Mouse (Mus musculus): ENCODE results near the gene Sgms2. TPM values are rescaled to one million over a fixed set of nuclear protein-coding genes. Genes with fewer than 3 reads are reported as not detected.

Gene Sgms2
- polyA plus RNA-seq, 1 experiment = 0.44 TPM

DNA sequence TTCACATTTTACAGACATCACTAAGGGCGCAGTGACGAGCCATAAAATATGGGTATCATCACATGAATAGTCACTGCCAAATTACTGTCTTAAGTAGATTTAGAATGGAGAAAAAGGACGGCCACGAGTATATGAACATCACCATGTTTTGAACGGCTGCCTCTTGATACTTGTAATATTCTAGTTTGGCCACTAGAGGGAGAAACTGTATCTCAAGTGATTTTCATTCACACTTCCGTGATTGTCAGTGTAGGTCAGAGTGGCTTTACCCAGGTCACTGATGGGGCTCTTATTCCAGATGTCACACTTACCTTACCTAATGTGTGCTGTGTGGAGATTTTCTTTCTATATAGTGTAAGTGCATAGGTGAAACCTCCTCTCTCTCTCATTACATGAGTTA, 191.3 kb downstream of the Sgms2 start:
- Histone ChIP-seq H3K4me3 (ENCODE audit: control insufficient read depth, insufficient read depth, low read length) (no peak overlapping the region), H3K4me1 (replicated peaks; ENCODE audit: control insufficient read depth, insufficient read depth, low read length) (peaks cover 5% of the 10 kb centered on the region), H3K27ac (ENCODE audit: control insufficient read depth, insufficient read depth, low read length) (no peak overlapping the region), H3K27me3 (ENCODE audit: control insufficient read depth, insufficient read depth, low read length) (no peaks in the 10 kb centered on the region), H3K36me3 (ENCODE audit: control insufficient read depth, insufficient read depth, low read length) (no peaks in the 10 kb centered on the region)
- no peak for TF ChIP-seq CTCF (IDR thresholded peaks at IDR 0.05; ENCODE audit: borderline replicate concordance, control insufficient read depth, extremely low read depth, insufficient read depth, low read length, poor library complexity)
- no peak for TF ChIP-seq POLR2A (IDR thresholded peaks at IDR 0.05; ENCODE audit: control insufficient read depth, extremely low read depth, insufficient read depth, low read length, poor library complexity)
- DNase-seq = no peak
- WGBS = 11% methylated on average over 6 of the region's 6 CpGs

DNA sequence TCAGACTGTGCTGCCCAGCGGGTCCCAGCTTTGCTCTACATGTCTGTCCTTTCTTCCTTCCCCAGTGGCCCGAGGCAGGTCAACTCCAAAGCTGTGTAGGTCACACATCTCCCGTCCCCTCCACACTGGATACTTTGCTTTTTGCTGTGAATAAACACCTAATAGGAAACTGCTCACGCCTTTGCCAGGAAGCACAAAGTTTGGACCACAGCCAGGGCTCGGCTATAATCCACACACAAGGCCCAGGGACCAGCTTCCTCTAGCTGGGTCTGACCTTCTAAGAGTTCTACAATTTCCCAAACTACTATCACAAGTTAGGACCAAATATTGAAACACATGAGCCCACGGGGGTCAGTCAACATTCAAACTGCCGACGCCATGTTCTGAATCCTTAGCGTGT, 192.1 kb downstream of the Sgms2 start:
- peaks cover 5% of the 10 kb centered on the region for H3K4me1 ChIP-seq (replicated peaks; ENCODE audit: control insufficient read depth, insufficient read depth, low read length)
- no peak overlapping the region for H3K4me3 ChIP-seq (ENCODE audit: control insufficient read depth, insufficient read depth, low read length)
- WGBS = 93% methylated on average over 9 of the region's 9 CpGs
- H3K27me3 ChIP-seq (ENCODE audit: control insufficient read depth, insufficient read depth, low read length) = no peaks in the 10 kb centered on the region
- TF ChIP-seq POLR2A (IDR thresholded peaks at IDR 0.05; ENCODE audit: control insufficient read depth, extremely low read depth, insufficient read depth, low read length, poor library complexity) (no peak), CTCF (IDR thresholded peaks at IDR 0.05; ENCODE audit: borderline replicate concordance, control insufficient read depth, extremely low read depth, insufficient read depth, low read length, poor library complexity) (no peak)
- no peak for DNase-seq
- no peak overlapping the region for H3K27ac ChIP-seq (ENCODE audit: control insufficient read depth, insufficient read depth, low read length)
- no peaks in the 10 kb centered on the region for H3K36me3 ChIP-seq (ENCODE audit: control insufficient read depth, insufficient read depth, low read length)

DNA sequence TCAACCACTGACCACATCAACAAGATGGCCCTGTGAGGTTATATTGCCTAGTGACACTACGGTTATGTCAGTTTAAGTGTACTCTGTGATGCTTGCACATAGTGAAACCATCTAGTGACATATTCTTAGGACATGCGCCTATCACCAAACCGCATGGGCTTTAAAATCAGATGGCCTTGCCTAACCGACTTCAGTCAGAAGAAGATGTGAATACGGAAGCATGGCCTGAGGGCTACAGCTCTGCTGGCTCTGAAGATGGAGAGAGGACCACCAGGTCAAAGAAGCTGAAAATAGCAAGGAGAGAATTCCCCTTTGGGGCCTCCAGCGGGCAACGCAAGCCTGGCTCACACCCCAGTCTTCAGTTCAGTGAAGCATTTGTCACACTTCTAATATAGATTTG, 194.3 kb downstream of the Sgms2 start:
- Histone ChIP-seq H3K4me1 (replicated peaks; ENCODE audit: control insufficient read depth, insufficient read depth, low read length) (no peaks in the 10 kb centered on the region), H3K4me3 (ENCODE audit: control insufficient read depth, insufficient read depth, low read length) (no peak overlapping the region), H3K27ac (ENCODE audit: control insufficient read depth, insufficient read depth, low read length) (no peak overlapping the region), H3K27me3 (ENCODE audit: control insufficient read depth, insufficient read depth, low read length) (no peaks in the 10 kb centered on the region), H3K36me3 (ENCODE audit: control insufficient read depth, insufficient read depth, low read length) (no peaks in the 10 kb centered on the region)
- WGBS = 96% methylated on average over 7 of the region's 7 CpGs
- TF ChIP-seq POLR2A (IDR thresholded peaks at IDR 0.05; ENCODE audit: control insufficient read depth, extremely low read depth, insufficient read depth, low read length, poor library complexity) (no peak), CTCF (IDR thresholded peaks at IDR 0.05; ENCODE audit: borderline replicate concordance, control insufficient read depth, extremely low read depth, insufficient read depth, low read length, poor library complexity) (no peak)
- DNase-seq = no peak

DNA sequence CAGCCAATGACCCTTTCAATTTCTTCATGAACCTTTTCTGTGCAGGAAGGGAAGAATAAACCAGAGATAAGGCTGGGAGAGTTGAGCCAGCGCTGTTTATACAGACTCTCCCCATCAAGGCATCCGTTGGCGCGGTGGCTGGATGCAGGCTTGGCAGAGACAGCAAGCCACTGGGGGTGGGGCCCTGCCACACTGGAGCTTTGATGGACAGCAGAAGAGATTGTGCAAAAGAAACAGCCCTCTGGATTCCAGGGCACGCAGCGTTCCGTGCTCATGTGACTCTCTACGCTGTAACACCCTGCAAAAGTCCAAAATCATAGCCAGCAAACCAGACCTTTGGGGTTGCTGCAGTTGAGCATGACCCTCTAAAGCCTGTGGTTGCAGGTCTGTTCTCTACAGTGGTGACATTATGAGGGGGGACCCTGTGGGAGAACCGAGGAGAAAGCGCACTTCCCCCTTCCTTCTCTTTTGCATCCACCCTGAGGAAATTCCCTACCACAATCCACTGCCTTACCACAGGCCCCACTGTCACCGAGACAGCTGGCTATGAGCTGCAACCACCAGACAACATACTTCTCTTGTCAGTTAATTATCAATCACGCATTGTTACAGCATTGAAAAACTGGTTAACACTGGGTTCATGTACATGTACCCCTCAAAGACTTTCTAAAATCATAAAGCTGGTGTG, 195.6 kb downstream of the Sgms2 start:
- DNase-seq = no peak
- H3K36me3 ChIP-seq (ENCODE audit: control insufficient read depth, insufficient read depth, low read length) = no peaks in the 10 kb centered on the region
- no peaks in the 10 kb centered on the region for H3K27me3 ChIP-seq (ENCODE audit: control insufficient read depth, insufficient read depth, low read length)
- H3K27ac ChIP-seq (ENCODE audit: control insufficient read depth, insufficient read depth, low read length) = no peak overlapping the region
- WGBS = 66% methylated on average over 12 of the region's 12 CpGs
- no peak overlapping the region for H3K4me3 ChIP-seq (ENCODE audit: control insufficient read depth, insufficient read depth, low read length)
- no peak for TF ChIP-seq CTCF (IDR thresholded peaks at IDR 0.05; ENCODE audit: borderline replicate concordance, control insufficient read depth, extremely low read depth, insufficient read depth, low read length, poor library complexity)
- TF ChIP-seq POLR2A (IDR thresholded peaks at IDR 0.05; ENCODE audit: control insufficient read depth, extremely low read depth, insufficient read depth, low read length, poor library complexity) = no peak
- no peaks in the 10 kb centered on the region for H3K4me1 ChIP-seq (replicated peaks; ENCODE audit: control insufficient read depth, insufficient read depth, low read length)

DNA sequence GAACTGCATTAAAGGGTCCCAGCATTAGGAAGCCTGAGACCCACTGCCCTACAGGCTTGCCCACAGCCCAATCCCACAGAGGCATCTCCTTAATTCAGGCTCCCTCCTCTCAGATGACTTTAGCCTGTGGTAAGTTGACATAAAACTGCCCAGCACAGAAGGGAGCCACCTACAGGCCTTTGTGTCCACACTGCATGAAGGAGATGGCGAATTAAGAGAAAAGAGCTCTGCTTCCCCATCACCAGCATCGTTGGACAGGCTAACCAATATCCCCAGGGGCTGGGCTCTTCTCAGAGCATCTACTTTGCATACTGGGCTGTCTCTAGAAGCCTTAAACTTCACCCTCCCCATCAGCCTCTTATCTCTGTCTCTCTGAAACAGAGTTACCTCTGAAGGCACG, 196.7 kb downstream of the Sgms2 start:
- no peak overlapping the region for H3K4me3 ChIP-seq (ENCODE audit: control insufficient read depth, insufficient read depth, low read length)
- 68% methylated on average over 3 of the region's 3 CpGs for WGBS
- no peaks in the 10 kb centered on the region for H3K27me3 ChIP-seq (ENCODE audit: control insufficient read depth, insufficient read depth, low read length)
- H3K4me1 ChIP-seq (replicated peaks; ENCODE audit: control insufficient read depth, insufficient read depth, low read length) = no peaks in the 10 kb centered on the region
- no peaks in the 10 kb centered on the region for H3K36me3 ChIP-seq (ENCODE audit: control insufficient read depth, insufficient read depth, low read length)
- no peak for DNase-seq
- no peak for TF ChIP-seq POLR2A (IDR thresholded peaks at IDR 0.05; ENCODE audit: control insufficient read depth, extremely low read depth, insufficient read depth, low read length, poor library complexity)
- no peak for TF ChIP-seq CTCF (IDR thresholded peaks at IDR 0.05; ENCODE audit: borderline replicate concordance, control insufficient read depth, extremely low read depth, insufficient read depth, low read length, poor library complexity)
- H3K27ac ChIP-seq (ENCODE audit: control insufficient read depth, insufficient read depth, low read length) = no peak overlapping the region

DNA sequence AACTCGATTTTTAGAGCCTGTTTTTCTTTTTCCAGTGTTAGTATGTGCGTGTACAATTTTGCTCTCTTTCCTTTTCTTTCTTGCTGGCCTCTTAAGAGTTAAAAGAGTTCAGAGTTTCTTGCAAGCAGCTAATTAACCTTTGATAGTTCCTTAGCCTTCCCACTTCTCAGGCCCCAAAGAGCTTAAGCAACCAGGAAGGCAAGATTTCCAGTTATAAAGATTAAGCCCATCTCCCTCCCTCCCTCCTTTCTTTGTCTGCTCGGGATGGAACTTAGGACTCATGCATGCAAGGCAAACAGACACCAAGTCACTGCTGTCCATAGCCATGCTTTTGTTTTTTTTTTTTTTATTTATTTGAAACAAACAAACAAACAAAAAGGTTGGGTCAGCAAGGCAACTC, 198.3 kb downstream of the Sgms2 start:
- H3K36me3 ChIP-seq (ENCODE audit: control insufficient read depth, insufficient read depth, low read length) = no peaks in the 10 kb centered on the region
- H3K27me3 ChIP-seq (ENCODE audit: control insufficient read depth, insufficient read depth, low read length) = no peaks in the 10 kb centered on the region
- TF ChIP-seq POLR2A (IDR thresholded peaks at IDR 0.05; ENCODE audit: control insufficient read depth, extremely low read depth, insufficient read depth, low read length, poor library complexity) = no peak
- TF ChIP-seq CTCF (IDR thresholded peaks at IDR 0.05; ENCODE audit: borderline replicate concordance, control insufficient read depth, extremely low read depth, insufficient read depth, low read length, poor library complexity) = no peak
- WGBS = 93% methylated on average over 3 of the region's 3 CpGs
- no peak overlapping the region for H3K4me3 ChIP-seq (ENCODE audit: control insufficient read depth, insufficient read depth, low read length)
- DNase-seq = no peak
- H3K4me1 ChIP-seq (replicated peaks; ENCODE audit: control insufficient read depth, insufficient read depth, low read length) = no peaks in the 10 kb centered on the region
- no peak overlapping the region for H3K27ac ChIP-seq (ENCODE audit: control insufficient read depth, insufficient read depth, low read length)

DNA sequence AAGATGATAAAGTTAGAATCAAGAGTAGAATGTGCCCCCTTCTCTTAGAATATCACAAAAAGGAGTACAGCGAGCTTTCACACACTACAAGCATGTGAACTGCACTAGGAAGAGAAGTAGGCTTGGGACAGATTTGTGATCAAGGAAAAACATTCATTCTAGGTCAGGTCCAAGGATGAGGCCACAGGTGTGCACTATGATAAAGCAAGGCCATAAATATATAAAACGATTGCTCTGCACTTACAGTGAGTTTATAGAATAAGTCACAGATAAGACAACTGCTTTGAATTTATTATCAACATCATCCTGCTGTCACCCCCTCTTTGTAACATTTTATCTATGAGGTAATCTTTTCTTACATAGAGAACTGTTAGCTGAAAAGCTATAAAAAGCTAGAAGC, 198.9 kb downstream of the Sgms2 start:
- WGBS = 97% methylated on average over 2 of the region's 2 CpGs
- DNase-seq = no peak
- Histone ChIP-seq H3K27me3 (ENCODE audit: control insufficient read depth, insufficient read depth, low read length) (no peaks in the 10 kb centered on the region), H3K4me1 (replicated peaks; ENCODE audit: control insufficient read depth, insufficient read depth, low read length) (no peaks in the 10 kb centered on the region), H3K36me3 (ENCODE audit: control insufficient read depth, insufficient read depth, low read length) (no peaks in the 10 kb centered on the region), H3K27ac (ENCODE audit: control insufficient read depth, insufficient read depth, low read length) (no peak overlapping the region), H3K4me3 (ENCODE audit: control insufficient read depth, insufficient read depth, low read length) (no peak overlapping the region)
- TF ChIP-seq POLR2A (IDR thresholded peaks at IDR 0.05; ENCODE audit: control insufficient read depth, extremely low read depth, insufficient read depth, low read length, poor library complexity) = no peak
- no peak for TF ChIP-seq CTCF (IDR thresholded peaks at IDR 0.05; ENCODE audit: borderline replicate concordance, control insufficient read depth, extremely low read depth, insufficient read depth, low read length, poor library complexity)
